Mouse (Mus musculus): ENCODE data around the gene Cflar. TPM values are rescaled to one million over a fixed set of nuclear protein-coding genes. Genes with fewer than 3 reads are reported as not detected.
A peak's percentile ranks its signal among the peaks of the same experiment; 100 is the strongest.

The Cflar gene
- polyA plus RNA-seq, 1 experiment from 2014 or later: 29.9 TPM

- H3K9ac ChIP-seq (replicated peaks): no peak overlapping the region
- no peak for ATAC-seq (ENCODE audit: insufficient number of reproducible peaks, insufficient read depth, low FRiP score, low TSS enrichment, low read depth)
- H3K4me3 ChIP-seq (replicated peaks): no peak overlapping the region
- H3K36me3 ChIP-seq: peaks cover 31% of the 10 kb centered on the region
- H3K27me3 ChIP-seq: no peaks in the 10 kb centered on the region
- WGBS: 87% methylated on average over 11 of the region's 11 CpGs
- H3K9me3 ChIP-seq: no peaks in the 10 kb centered on the region
- H3K27ac ChIP-seq: no peak overlapping the region
- no peak overlapping the region for H3K4me2 ChIP-seq
- peaks cover 15% of the 10 kb centered on the region for H3K4me1 ChIP-seq (replicated peaks)
These were observed 11.0 kb downstream of the Cflar start for GRCm38 (mm10) chr1:58722115-58722938.

GRCm38 (mm10) chr1:58723062-58723808 is 11.9 kb downstream of the Cflar start:
- Histone ChIP-seq H3K27me3 (no peaks in the 10 kb centered on the region), H3K27ac (peak overlapping the region; percentile 76), H3K36me3 (peaks cover 33% of the 10 kb centered on the region), H3K4me2 (no peak overlapping the region), H3K4me1 (replicated peaks) (peaks cover 15% of the 10 kb centered on the region), H3K4me3 (replicated peaks) (no peak overlapping the region), H3K9me3 (no peaks in the 10 kb centered on the region), H3K9ac (replicated peaks) (no peak overlapping the region)
- ATAC-seq (ENCODE audit: insufficient number of reproducible peaks, insufficient read depth, low FRiP score, low TSS enrichment, low read depth): no peak
- WGBS: 66% methylated on average over 7 of the region's 7 CpGs

GRCm38 (mm10) chr1:58723809-58724405 is 12.6 kb downstream of the Cflar start:
- 48% methylated on average over 7 of the region's 7 CpGs for WGBS
- H3K9ac ChIP-seq (replicated peaks): no peak overlapping the region
- peaks cover 35% of the 10 kb centered on the region for H3K36me3 ChIP-seq
- H3K4me1 ChIP-seq (replicated peaks): peaks cover 15% of the 10 kb centered on the region
- no peak overlapping the region for H3K4me3 ChIP-seq (replicated peaks)
- H3K27me3 ChIP-seq: no peaks in the 10 kb centered on the region
- ATAC-seq (ENCODE audit: insufficient number of reproducible peaks, insufficient read depth, low FRiP score, low TSS enrichment, low read depth): no peak
- H3K27ac ChIP-seq: peak overlapping the region; percentile 76
- peak overlapping the region; percentile 33 for H3K4me2 ChIP-seq
- no peaks in the 10 kb centered on the region for H3K9me3 ChIP-seq

GRCm38 (mm10) chr1:58724533-58724932 is 13.2 kb downstream of the Cflar start:
- Histone ChIP-seq H3K36me3 (peaks cover 39% of the 10 kb centered on the region), H3K4me2 (peak overlapping the region; percentile 33), H3K9ac (replicated peaks) (no peak overlapping the region), H3K27ac (peak overlapping the region; percentile 76), H3K27me3 (no peaks in the 10 kb centered on the region), H3K4me1 (replicated peaks) (peaks cover 15% of the 10 kb centered on the region), H3K9me3 (no peaks in the 10 kb centered on the region), H3K4me3 (replicated peaks) (no peak overlapping the region)
- 33% methylated on average over 9 of the region's 9 CpGs for WGBS
- no peak for ATAC-seq (ENCODE audit: insufficient number of reproducible peaks, insufficient read depth, low FRiP score, low TSS enrichment, low read depth)

GRCm38 (mm10) chr1:58725095-58725494 is 13.8 kb downstream of the Cflar start:
- Histone ChIP-seq H3K9ac (replicated peaks) (no peak overlapping the region), H3K36me3 (peaks cover 45% of the 10 kb centered on the region), H3K4me1 (replicated peaks) (peaks cover 15% of the 10 kb centered on the region), H3K4me3 (replicated peaks) (no peak overlapping the region), H3K4me2 (no peak overlapping the region), H3K9me3 (no peaks in the 10 kb centered on the region), H3K27ac (no peak overlapping the region), H3K27me3 (no peaks in the 10 kb centered on the region)
- ATAC-seq (ENCODE audit: insufficient number of reproducible peaks, insufficient read depth, low FRiP score, low TSS enrichment, low read depth): no peak

- Histone ChIP-seq H3K4me2 (no peak overlapping the region), H3K27ac (no peak overlapping the region), H3K36me3 (peaks cover 48% of the 10 kb centered on the region), H3K27me3 (no peaks in the 10 kb centered on the region), H3K9ac (replicated peaks) (no peak overlapping the region), H3K9me3 (no peaks in the 10 kb centered on the region), H3K4me1 (replicated peaks) (peaks cover 15% of the 10 kb centered on the region), H3K4me3 (replicated peaks) (no peak overlapping the region)
- WGBS: 89% methylated on average over 5 of the region's 5 CpGs
- no peak for ATAC-seq (ENCODE audit: insufficient number of reproducible peaks, insufficient read depth, low FRiP score, low TSS enrichment, low read depth)
These were observed 14.5 kb downstream of the Cflar start for GRCm38 (mm10) chr1:58725767-58726166.

- H3K36me3 ChIP-seq: peaks cover 58% of the 10 kb centered on the region
- peaks cover 15% of the 10 kb centered on the region for H3K4me1 ChIP-seq (replicated peaks)
- no peak overlapping the region for H3K4me2 ChIP-seq
- ATAC-seq (ENCODE audit: insufficient number of reproducible peaks, insufficient read depth, low FRiP score, low TSS enrichment, low read depth): no peak
- 92% methylated on average over 1 of the region's 1 CpGs for WGBS
- H3K27me3 ChIP-seq: no peaks in the 10 kb centered on the region
- no peak overlapping the region for H3K27ac ChIP-seq
- H3K9me3 ChIP-seq: no peaks in the 10 kb centered on the region
- H3K9ac ChIP-seq (replicated peaks): no peak overlapping the region
- no peak overlapping the region for H3K4me3 ChIP-seq (replicated peaks)
These were observed 15.9 kb downstream of the Cflar start for GRCm38 (mm10) chr1:58727019-58727746.

GRCm38 (mm10) chr1:58727747-58728589 is 16.7 kb downstream of the Cflar start:
- no peaks in the 10 kb centered on the region for H3K27me3 ChIP-seq
- H3K4me3 ChIP-seq (replicated peaks): no peak overlapping the region
- H3K9me3 ChIP-seq: no peaks in the 10 kb centered on the region
- no peak overlapping the region for H3K27ac ChIP-seq
- 88% methylated on average over 10 of the region's 10 CpGs for WGBS
- no peak overlapping the region for H3K4me2 ChIP-seq
- peaks cover 15% of the 10 kb centered on the region for H3K4me1 ChIP-seq (replicated peaks)
- H3K36me3 ChIP-seq: peaks cover 53% of the 10 kb centered on the region
- no peak for ATAC-seq (ENCODE audit: insufficient number of reproducible peaks, insufficient read depth, low FRiP score, low TSS enrichment, low read depth)
- no peak overlapping the region for H3K9ac ChIP-seq (replicated peaks)

GRCm38 (mm10) chr1:58728590-58728868 is 17.2 kb downstream of the Cflar start:
- Histone ChIP-seq H3K36me3 (peaks cover 58% of the 10 kb centered on the region), H3K4me2 (no peak overlapping the region), H3K4me3 (replicated peaks) (no peak overlapping the region), H3K9me3 (no peaks in the 10 kb centered on the region), H3K27me3 (no peaks in the 10 kb centered on the region), H3K4me1 (replicated peaks) (peaks cover 10% of the 10 kb centered on the region), H3K27ac (no peak overlapping the region), H3K9ac (replicated peaks) (no peak overlapping the region)
- no peak for ATAC-seq (ENCODE audit: insufficient number of reproducible peaks, insufficient read depth, low FRiP score, low TSS enrichment, low read depth)
- 97% methylated on average over 3 of the region's 3 CpGs for WGBS

GRCm38 (mm10) chr1:58733636-58734035 is 22.3 kb downstream of the Cflar start:
- Histone ChIP-seq H3K9me3 (no peaks in the 10 kb centered on the region), H3K9ac (replicated peaks) (no peak overlapping the region), H3K27me3 (no peaks in the 10 kb centered on the region), H3K4me2 (no peak overlapping the region), H3K36me3 (peaks cover 87% of the 10 kb centered on the region), H3K4me3 (replicated peaks) (no peak overlapping the region), H3K4me1 (replicated peaks) (no peaks in the 10 kb centered on the region), H3K27ac (no peak overlapping the region)
- WGBS: 94% methylated on average over 2 of the region's 2 CpGs
- ATAC-seq (ENCODE audit: insufficient number of reproducible peaks, insufficient read depth, low FRiP score, low TSS enrichment, low read depth): no peak
